Mouse (Mus musculus) hindbrain, embryonic 14.5 days (tissue): ENCODE results near the gene Lenep. TPM values are rescaled to one million over a fixed set of nuclear protein-coding genes. Genes with fewer than 3 reads are reported as not detected.

ENCODE experiments used
- ATAC-seq: fragments of 200-750 bp; cut with Nextera tagmentation; 2 replicates; pipeline ENCODE4 v1.8.0; 2017; ENCODE audit warnings: moderate number of reproducible peaks, mild to moderate bottlenecking, moderate TSS enrichment, moderate library complexity; ENCODE audit not compliant: low FRiP score
- DNase-seq: peaks from one replicate; pipeline ENCODE4 v3.0.0-alpha.2; 2015; ENCODE audit warnings: low spot score
- H3K27ac ChIP-seq: fragments of 300-500 bp; sonication (generic); 2 replicates; pipeline ENCODE4 v1.5.1; 2014; ENCODE audit warnings: mild to moderate bottlenecking, moderate library complexity
- H3K27me3 ChIP-seq: fragments of 300-500 bp; sonication (generic); 2 replicates; pipeline ENCODE4 v1.6.1; 2014; ENCODE audit warnings: mild to moderate bottlenecking, low read length, mixed read lengths; ENCODE audit not compliant: control insufficient read depth, insufficient read depth
- H3K36me3 ChIP-seq: fragments of 300-500 bp; sonication (generic); replicated peaks from 2 replicates; pipeline ENCODE4 v1.6.1; 2014; ENCODE audit not compliant: control insufficient read depth, insufficient read depth
- H3K4me1 ChIP-seq: fragments of 300-500 bp; sonication (generic); replicated peaks from 2 replicates; pipeline ENCODE4 v1.6.1; 2014; ENCODE audit warnings: antibody characterized with exemption, low read length, mixed read lengths; ENCODE audit not compliant: control insufficient read depth, insufficient read depth
- H3K4me2 ChIP-seq: fragments of 300-500 bp; sonication (generic); replicated peaks from 2 replicates; pipeline ENCODE4 v1.6.1; 2014; ENCODE audit warnings: mild to moderate bottlenecking, moderate library complexity
- H3K4me3 ChIP-seq: fragments of 300-500 bp; sonication (generic); replicated peaks from 2 replicates; pipeline ENCODE4 v1.5.1; 2014; ENCODE audit warnings: mild to moderate bottlenecking, low read length
- H3K9ac ChIP-seq: fragments of 300-500 bp; sonication (generic); 2 replicates; pipeline ENCODE4 v1.6.1; 2014
- H3K9me3 ChIP-seq: fragments of 300-500 bp; sonication (generic); 2 replicates; pipeline ENCODE4 v1.6.1; 2016; ENCODE audit warnings: low read length; ENCODE audit not compliant: control insufficient read depth
- WGBS: fragments of 180-500 bp; shearing (Covaris S2); extraction: QIAGEN DNeasy Blood & Tissue Kit; methylation state at CpG from one replicate; pipeline ENCODE4 v1.1.7; 2014; 5-methylcytosine and 5-hydroxymethylcytosine counted together
- polyA plus RNA-seq: library from polyadenylated mRNA; unstranded; fragments of >200 nt; fragmentation: Nextera tagmentation; extraction: Ambion mirVana; gene quantifications from 2 replicates; pipeline ENCODE4 v1.2.1, GENCODE M21; 2014

Gene Lenep
- polyA plus RNA-seq, 1 experiment from 2014 or later, result not detected

DNA sequence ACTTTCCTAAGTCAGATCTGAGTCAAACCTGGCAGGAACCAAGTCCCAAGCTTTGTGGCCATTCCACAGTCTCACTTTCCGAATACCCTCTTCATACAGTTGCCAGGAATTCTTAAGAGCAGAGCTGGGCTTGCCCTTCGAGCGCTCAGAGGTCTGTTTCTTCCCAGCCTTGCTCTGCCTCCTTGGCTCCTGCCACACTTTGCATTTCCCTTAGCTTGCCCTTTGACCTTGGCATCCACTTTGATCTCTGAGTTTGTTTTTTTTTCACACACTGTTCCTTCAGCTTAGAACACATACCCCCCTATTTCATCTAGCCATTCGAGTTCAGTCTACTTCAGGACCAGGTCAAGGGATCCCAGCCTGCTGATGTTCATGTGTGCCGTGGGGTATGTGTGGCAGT lies 51.3 kb downstream of the Lenep start:
- DNase-seq (no peak), ATAC-seq (no peak)
- no peak overlapping the region for H3K4me3 ChIP-seq
- no peak overlapping the region for H3K4me2 ChIP-seq
- peaks cover 15% of the 10 kb centered on the region; the same call in 1 of the 2 replicates for H3K27me3 ChIP-seq
- WGBS, result 76% methylated on average over 5 of the region's 5 CpGs
- no peaks in the 10 kb centered on the region for H3K36me3 ChIP-seq
- H3K9me3 ChIP-seq, result no peaks in the 10 kb centered on the region
- H3K27ac ChIP-seq, result no peak overlapping the region
- 0 out of 2 replicates have a peak, but pooled peaks cover 15% of the 10 kb centered on the region for H3K4me1 ChIP-seq
- H3K9ac ChIP-seq, result no peak overlapping the region

Other genes with a start within 250 kb of the Lenep start
- 29.9 and 36.8 TPM in 2 replicates for gene Hcn3, start 242.6 kb downstream of the Lenep start, polyA plus RNA-seq
- 19.0 and 19.2 TPM in 2 replicates for gene Clk2, start 238.0 kb downstream of the Lenep start, polyA plus RNA-seq
- gene Scamp3, start 225.3 kb downstream of the Lenep start, polyA plus RNA-seq, result 128 and 134 TPM in 2 replicates
- 32.9 and 33.3 TPM in 2 replicates for gene Fam189b, start 219.7 kb downstream of the Lenep start, polyA plus RNA-seq
- 45.7 and 48.8 TPM in 2 replicates for gene Gba, start 199.9 kb downstream of the Lenep start, polyA plus RNA-seq
- 29.0 and 31.0 TPM in 2 replicates for gene Thbs3, start 187.6 kb downstream of the Lenep start, polyA plus RNA-seq
- 144 and 148 TPM in 2 replicates for gene Mtx1, start 175.7 kb downstream of the Lenep start, polyA plus RNA-seq
- 0.47 and 0.52 TPM in 2 replicates for gene Muc1, start 173.7 kb downstream of the Lenep start, polyA plus RNA-seq
- 209 and 224 TPM in 2 replicates for gene Krtcap2, start 156.8 kb downstream of the Lenep start, polyA plus RNA-seq
- gene Trim46, start 156.5 kb downstream of the Lenep start, polyA plus RNA-seq, result 65.8 and 66.5 TPM in 2 replicates
- 80.7 and 94.4 TPM in 2 replicates for gene Dpm3, start 143.4 kb downstream of the Lenep start, polyA plus RNA-seq
- 36.0 and 38.8 TPM in 2 replicates for gene Slc50a1, start 132.2 kb downstream of the Lenep start, polyA plus RNA-seq
- 9.4 and 10.8 TPM in 2 replicates for gene Efna1, start 121.7 kb downstream of the Lenep start, polyA plus RNA-seq
- 62.5 and 70.3 TPM in 2 replicates for gene Efna3, start 79.8 kb downstream of the Lenep start, polyA plus RNA-seq
- gene Efna4, start 64.8 kb downstream of the Lenep start, polyA plus RNA-seq, result 4.4 and 4.9 TPM in 2 replicates
- gene Adam15, start 52.8 kb downstream of the Lenep start, polyA plus RNA-seq, result 40.8 and 44.0 TPM in 2 replicates
- gene Dcst2, start 40.8 kb downstream of the Lenep start, polyA plus RNA-seq, result 0.12 and 0.21 TPM in 2 replicates
- 0.43 and 1.1 TPM in 2 replicates for gene Dcst1, start 37.5 kb downstream of the Lenep start, polyA plus RNA-seq
- 0.46 and 1.1 TPM in 2 replicates for gene Zbtb7b, start 8.0 kb downstream of the Lenep start, polyA plus RNA-seq
- 30.8 and 33.4 TPM in 2 replicates for gene Flad1, start 9.1 kb upstream of the Lenep start, polyA plus RNA-seq
- gene Cks1b, start 15.6 kb upstream of the Lenep start, polyA plus RNA-seq, result 94.0 and 99.4 TPM in 2 replicates
- 12.1 and 13.9 TPM in 2 replicates for gene Shc1, start 15.7 kb upstream of the Lenep start, polyA plus RNA-seq
- gene Pygo2, start 27.4 kb upstream of the Lenep start, polyA plus RNA-seq, result 47.1 and 50.6 TPM in 2 replicates
- 9.8 and 12.8 TPM in 2 replicates for gene Pbxip1, start 33.9 kb upstream of the Lenep start, polyA plus RNA-seq
- 117 and 121 TPM in 2 replicates for gene Pmvk, start 51.7 kb upstream of the Lenep start, polyA plus RNA-seq
- 7.3 and 7.7 TPM in 2 replicates for gene Kcnn3, start 117.4 kb upstream of the Lenep start, polyA plus RNA-seq